Mouse (Mus musculus): Measurements from ENCODE around the gene Map3k1.

GRCm38 (mm10) chr13:111809466-111810228 lies 854 bp upstream of the Map3k1 start:
- no peak for TF ChIP-seq GATA1 (IDR thresholded peaks at IDR 0.05; ENCODE audit: borderline replicate concordance, low read length)
- no peak for TF ChIP-seq FLI1 (IDR thresholded peaks at IDR 0.05; ENCODE audit: low read length)
